Mouse (Mus musculus) stomach, embryonic 16.5 days (tissue): ENCODE results near the gene Gtf2h2. TPM values are rescaled to one million over a fixed set of nuclear protein-coding genes. Genes with fewer than 3 reads are reported as not detected.
"Not testable (repeated sequence)": the region's sequence is repeated elsewhere in the genome, so short reads cannot be mapped to it uniquely, and the experiment has no call there.

Source experiments
- ATAC-seq: fragments of 200-750 bp; cut with Nextera tagmentation; 2 replicates; pipeline ENCODE4 v1.8.0; 2017; ENCODE audit warnings: moderate number of reproducible peaks, moderate TSS enrichment; ENCODE audit not compliant: insufficient read depth, low FRiP score
- H3K27ac ChIP-seq: fragments of 300-500 bp; sonication (generic); 2 replicates; pipeline ENCODE4 v1.5.1; 2014; ENCODE audit warnings: low read length
- H3K27me3 ChIP-seq: fragments of 300-500 bp; sonication (generic); 2 replicates; pipeline ENCODE4 v1.6.1; 2014; ENCODE audit warnings: low read length, control low read depth, mixed read lengths; ENCODE audit not compliant: control insufficient read depth, insufficient read depth
- H3K36me3 ChIP-seq: fragments of 300-500 bp; sonication (generic); 2 replicates; pipeline ENCODE4 v1.6.1; 2014; ENCODE audit warnings: low read length; ENCODE audit not compliant: control insufficient read depth, insufficient read depth
- H3K4me1 ChIP-seq: fragments of 300-500 bp; sonication (generic); 2 replicates; pipeline ENCODE4 v1.6.1; 2014; ENCODE audit warnings: low read length, control low read depth, mixed read lengths; ENCODE audit not compliant: control insufficient read depth, insufficient read depth
- H3K4me2 ChIP-seq: fragments of 300-500 bp; sonication (generic); 2 replicates; pipeline ENCODE4 v1.6.1; 2014; ENCODE audit warnings: low read depth, low read length, mixed read lengths
- H3K4me3 ChIP-seq: fragments of 300-500 bp; sonication (generic); replicated peaks from 2 replicates; pipeline ENCODE4 v1.5.1; 2014; ENCODE audit warnings: mild to moderate bottlenecking, low read length
- H3K9ac ChIP-seq: fragments of 300-500 bp; sonication (generic); 2 replicates; pipeline ENCODE4 v1.6.1; 2014; ENCODE audit warnings: low read length
- H3K9me3 ChIP-seq: fragments of 300-500 bp; sonication (generic); replicated peaks from 2 replicates; pipeline ENCODE4 v1.6.1; 2016; ENCODE audit warnings: low read length, control low read depth; ENCODE audit not compliant: control insufficient read depth
- WGBS: fragments of 180-500 bp; shearing (Covaris S2); extraction: QIAGEN DNeasy Blood & Tissue Kit; methylation state at CpG from one replicate; pipeline ENCODE4 v1.1.7; 2014; 5-methylcytosine and 5-hydroxymethylcytosine counted together
- polyA plus RNA-seq: library from polyadenylated mRNA; unstranded; fragments of >200 nt; fragmentation: Nextera tagmentation; extraction: Ambion mirVana; gene quantifications from 2 replicates; pipeline ENCODE4 v1.2.1, GENCODE M21; 2015

The Gtf2h2 gene
- polyA plus RNA-seq, 1 experiment from 2014 or later, result 58.6 TPM

GRCm38 (mm10) chr13:100440116-100440515 is 52.3 kb downstream of the Gtf2h2 start:
- H3K4me2 ChIP-seq, result no peak overlapping the region
- H3K9ac ChIP-seq, result no peak overlapping the region
- no peak overlapping the region for H3K4me3 ChIP-seq
- ATAC-seq, result no peak
- 56% methylated on average over 3 of the region's 3 CpGs for WGBS
- no peaks in the 10 kb centered on the region for H3K4me1 ChIP-seq
- no peaks in the 10 kb centered on the region for H3K36me3 ChIP-seq
- no peaks in the 10 kb centered on the region for H3K9me3 ChIP-seq
- no peaks in the 10 kb centered on the region for H3K27me3 ChIP-seq
- no peak overlapping the region for H3K27ac ChIP-seq

DNA sequence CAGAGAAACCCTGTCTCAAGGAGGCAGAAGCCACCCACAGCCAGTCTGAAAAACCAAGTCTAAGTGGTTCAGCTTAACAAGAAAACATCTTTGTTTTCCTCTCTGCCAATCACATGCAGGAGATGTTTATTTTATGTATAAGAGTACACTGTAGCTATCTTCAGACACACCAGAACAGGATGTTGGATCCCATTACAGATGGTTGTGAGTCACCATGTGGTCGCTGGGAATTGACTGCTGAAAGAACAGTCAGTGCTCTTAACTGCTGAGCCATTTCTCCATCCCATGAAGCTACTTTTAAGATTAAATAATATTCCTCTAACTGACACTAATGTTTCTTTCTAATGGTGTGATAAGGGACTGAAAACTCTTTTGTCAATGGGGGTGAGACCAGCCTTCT is 53.7 kb downstream of the Gtf2h2 start:
- no peak for ATAC-seq
- no peaks in the 10 kb centered on the region for H3K4me1 ChIP-seq
- 39% methylated on average over 1 of the region's 1 CpGs for WGBS

DNA sequence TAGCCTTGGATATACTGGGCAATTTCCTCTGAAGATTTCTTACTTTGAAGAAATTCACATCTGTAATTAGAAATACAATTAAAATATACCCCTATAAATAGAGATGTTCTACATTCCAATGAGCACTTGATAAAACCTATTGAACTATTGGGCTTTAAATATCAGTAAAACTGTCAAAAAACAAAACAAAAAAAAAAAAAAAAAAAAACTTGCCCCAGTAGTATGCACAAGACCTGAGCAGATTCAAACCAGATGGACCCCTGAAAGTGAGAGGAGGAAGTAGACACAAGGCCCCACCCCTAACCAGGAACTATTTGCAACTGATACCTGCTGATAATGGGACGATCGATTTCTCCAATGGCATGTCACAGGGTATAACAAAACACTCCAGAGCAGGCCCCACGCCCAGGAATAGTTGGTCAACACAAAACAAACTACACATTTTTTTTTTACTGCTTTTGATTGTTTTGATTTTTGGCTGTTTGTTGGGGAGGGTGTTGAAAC is 55.0 kb downstream of the Gtf2h2 start:
- no peak overlapping the region for H3K4me2 ChIP-seq
- H3K9ac ChIP-seq, result no peak overlapping the region
- H3K9me3 ChIP-seq, result no peaks in the 10 kb centered on the region
- H3K4me1 ChIP-seq, result no peaks in the 10 kb centered on the region
- H3K27ac ChIP-seq, result no peak overlapping the region
- 50% methylated on average over 3 of the region's 3 CpGs for WGBS
- no peak for ATAC-seq
- no peaks in the 10 kb centered on the region for H3K36me3 ChIP-seq
- no peaks in the 10 kb centered on the region for H3K27me3 ChIP-seq
- H3K4me3 ChIP-seq, result no peak overlapping the region

More for the DNA sequence above, 53.7 kb downstream of the Gtf2h2 start:
- Histone ChIP-seq H3K9ac (no peak overlapping the region), H3K27me3 (no peaks in the 10 kb centered on the region), H3K36me3 (no peaks in the 10 kb centered on the region), H3K9me3 (no peaks in the 10 kb centered on the region), H3K27ac (no peak overlapping the region), H3K4me3 (no peak overlapping the region), H3K4me2 (no peak overlapping the region)

GRCm38 (mm10) chr13:100436556-100437163 is 55.7 kb downstream of the Gtf2h2 start:
- not testable (repeated sequence) for ATAC-seq, H3K36me3 ChIP-seq, H3K4me2 ChIP-seq, H3K4me1 ChIP-seq, H3K27me3 ChIP-seq, H3K27ac ChIP-seq, H3K9ac ChIP-seq, H3K9me3 ChIP-seq, H3K4me3 ChIP-seq
- 75% methylated on average over 1 of the region's 1 CpGs for WGBS

GRCm38 (mm10) chr13:100419958-100420357 is 72.4 kb downstream of the Gtf2h2 start:
- H3K27me3 ChIP-seq, H3K36me3 ChIP-seq, H3K4me2 ChIP-seq, H3K4me3 ChIP-seq, H3K9me3 ChIP-seq, H3K4me1 ChIP-seq, H3K27ac ChIP-seq, ATAC-seq, H3K9ac ChIP-seq: not testable (repeated sequence)
- 85% methylated on average over 7 of the region's 7 CpGs for WGBS

DNA sequence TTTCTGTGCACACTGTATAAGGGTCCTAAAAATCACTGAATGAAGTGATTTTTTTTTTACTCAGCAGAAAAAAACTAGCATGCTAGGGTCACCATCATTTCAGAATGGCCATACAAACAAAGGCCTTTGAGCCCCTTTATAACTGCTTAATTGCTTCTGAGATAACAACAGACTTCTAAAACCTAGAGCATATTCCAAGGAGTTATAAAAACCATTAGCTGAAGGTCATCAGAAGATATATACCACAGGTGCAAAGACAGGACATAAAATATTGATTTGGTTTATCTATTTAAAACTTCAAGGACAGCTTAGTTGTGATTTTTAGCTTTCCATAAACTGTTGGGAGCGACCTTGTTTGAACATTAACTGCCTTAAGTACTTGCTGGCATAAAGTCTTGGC is 78.0 kb downstream of the Gtf2h2 start:
- no peak overlapping the region for H3K4me3 ChIP-seq
- WGBS, result 33% methylated on average over 1 of the region's 1 CpGs
- no peaks in the 10 kb centered on the region for H3K36me3 ChIP-seq
- no peak overlapping the region for H3K4me2 ChIP-seq
- no peaks in the 10 kb centered on the region for H3K27me3 ChIP-seq
- no peak overlapping the region for H3K27ac ChIP-seq
- no peak for ATAC-seq
- peaks cover 5% of the 10 kb centered on the region; the same call in 1 of the 2 replicates for H3K9me3 ChIP-seq
- H3K9ac ChIP-seq, result no peak overlapping the region
- H3K4me1 ChIP-seq, result no peaks in the 10 kb centered on the region

Other genes starting within 250 kb of the Gtf2h2 start
- gene Naip5, start 246.3 kb downstream of the Gtf2h2 start, polyA plus RNA-seq, result 1.7 and 2.0 TPM in 2 replicates
- gene Naip6, start 174.9 kb downstream of the Gtf2h2 start, polyA plus RNA-seq, result 1.5 and 2.1 TPM in 2 replicates
- 0.91 and 1.7 TPM in 2 replicates for gene Naip1, start 39.7 kb downstream of the Gtf2h2 start, polyA plus RNA-seq
- gene Ocln, start 60.1 kb upstream of the Gtf2h2 start, polyA plus RNA-seq, result 65.9 and 76.9 TPM in 2 replicates
- 19.0 and 21.6 TPM in 2 replicates for gene Marveld2, start 124.4 kb upstream of the Gtf2h2 start, polyA plus RNA-seq
- 221 and 225 TPM in 2 replicates for gene Ak6, start 158.4 kb upstream of the Gtf2h2 start, polyA plus RNA-seq
- gene Rad17, start 158.5 kb upstream of the Gtf2h2 start, polyA plus RNA-seq, result 19.0 and 21.2 TPM in 2 replicates
- 6.0 and 12.8 TPM in 2 replicates for gene Taf9, start 159.0 kb upstream of the Gtf2h2 start, polyA plus RNA-seq
- gene Ccdc125, start 177.1 kb upstream of the Gtf2h2 start, polyA plus RNA-seq, result 8.1 and 8.4 TPM in 2 replicates
- 69.4 and 78.0 TPM in 2 replicates for gene Cdk7, start 238.4 kb upstream of the Gtf2h2 start, polyA plus RNA-seq